Mouse (Mus musculus): ENCODE measurements around the gene Clec1b. TPM values are rescaled to one million over a fixed set of nuclear protein-coding genes. Genes with fewer than 3 reads are reported as not detected.

Clec1b gene
- polyA plus RNA-seq (2015; fragmentation: Nextera tagmentation; extraction: Ambion mirVana): 0.38 and 0.83 TPM in 2 replicates

DNA sequence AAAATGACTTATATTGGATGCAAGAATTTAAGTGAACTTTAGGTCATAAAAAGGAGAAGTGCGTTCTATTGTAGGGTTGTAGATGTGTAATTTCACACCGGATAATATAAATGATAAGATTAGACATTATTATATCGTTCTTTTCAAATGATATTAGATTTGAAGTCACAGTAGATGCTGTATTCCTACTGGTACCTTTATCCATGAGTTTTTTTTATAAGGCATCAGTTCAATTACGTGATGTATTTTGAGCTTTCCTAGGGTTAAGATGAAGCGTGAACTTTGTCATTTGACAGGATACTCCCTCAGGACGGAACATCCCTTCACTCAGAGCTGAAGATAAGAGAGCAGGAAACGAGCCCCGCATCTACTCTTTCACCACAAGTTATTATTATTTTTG, at the start of gene Clec1b:
Clec1b (plus strand) TSS at position 301 of the 400 bp plus-strand sequence.
- no peak for ATAC-seq (ENCODE audit: insufficient number of reproducible peaks, low FRiP score, low TSS enrichment, low read depth)
- whole genome bisulfite sequencing: 83% methylated on average over 8 of the region's 8 CpGs
- Histone ChIP-seq H3K36me3 (no peaks in the 10 kb centered on the region), H3K27ac (no peak within 1 kb of the TSS), H3K4me1 (no peaks in the 10 kb centered on the region), H3K4me2 (no peak within 1 kb of the TSS), H3K9ac (no peak within 1 kb of the TSS), H3K4me3 (no peak within 1 kb of the TSS), H3K9me3 (no peaks in the 10 kb centered on the region), H3K27me3 (no peaks in the 10 kb centered on the region)

DNA sequence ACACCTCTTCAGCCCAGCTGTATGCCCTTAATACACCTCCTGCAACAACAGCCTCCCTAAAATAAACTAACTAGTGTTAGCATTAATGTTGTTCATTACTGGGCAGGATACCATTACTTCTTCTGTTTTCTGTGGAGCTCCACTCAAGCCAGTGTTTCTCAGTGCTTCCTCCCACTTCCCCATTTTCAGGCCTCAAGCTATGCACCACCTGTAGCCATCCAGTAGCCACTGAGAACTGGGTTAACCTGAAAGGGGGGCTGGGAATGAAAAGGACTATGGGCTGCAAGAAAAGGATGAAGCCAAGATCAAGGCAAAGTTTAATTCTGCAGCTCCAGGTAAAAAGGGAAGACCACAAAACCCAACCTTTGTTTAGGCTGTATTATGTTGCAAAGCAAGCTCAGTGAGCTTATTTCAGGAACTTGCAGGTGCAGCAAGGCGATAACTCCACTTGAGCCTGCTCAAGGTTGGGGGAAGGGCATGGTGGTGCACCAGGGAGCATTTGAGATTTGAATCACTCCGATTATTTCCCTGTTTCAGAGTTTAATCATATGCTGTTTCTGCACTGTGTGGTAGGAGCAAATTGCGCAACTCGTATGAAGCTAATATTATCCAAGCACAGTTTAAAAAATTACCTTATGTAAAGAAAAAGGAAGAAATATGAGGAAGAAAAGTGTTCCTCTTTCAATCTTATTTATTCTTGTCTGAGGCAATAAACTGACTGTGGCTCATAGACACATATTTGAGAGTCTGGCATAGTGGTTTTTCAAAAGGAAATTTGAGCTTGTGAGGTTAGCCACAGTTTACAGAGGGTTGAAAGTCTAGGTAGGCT, 47.4 kb upstream of the Clec1b start:
- no peak overlapping the region for H3K9ac ChIP-seq
- H3K36me3 ChIP-seq: no peaks in the 10 kb centered on the region
- 55% methylated on average over 4 of the region's 4 CpGs for WGBS
- no peak overlapping the region for H3K4me3 ChIP-seq
- H3K4me1 ChIP-seq: no peaks in the 10 kb centered on the region
- H3K4me2 ChIP-seq: no peak overlapping the region
- no peak for ATAC-seq (ENCODE audit: insufficient number of reproducible peaks, low FRiP score, low TSS enrichment, low read depth)
- H3K9me3 ChIP-seq: no peaks in the 10 kb centered on the region
- H3K27ac ChIP-seq: no peak overlapping the region
- no peaks in the 10 kb centered on the region for H3K27me3 ChIP-seq

DNA sequence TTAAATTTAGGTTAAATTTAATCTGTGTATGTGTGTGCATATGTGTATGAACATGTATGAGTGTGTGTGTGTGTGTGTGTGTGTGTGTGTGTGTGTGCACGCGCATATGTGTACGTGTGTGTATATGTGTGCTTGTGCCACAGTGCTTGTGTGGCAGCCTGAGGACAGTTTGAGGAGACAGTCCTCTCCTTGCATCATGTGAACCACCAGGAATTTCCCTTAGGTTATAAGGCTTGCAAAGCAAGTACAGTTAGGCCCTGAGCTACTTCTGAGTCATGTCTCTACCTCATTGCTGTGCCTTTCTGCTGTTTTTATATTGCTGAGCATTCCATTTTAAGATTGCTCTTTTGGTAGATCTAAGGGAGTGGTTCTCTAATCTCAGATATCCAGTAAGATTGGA, 46.0 kb upstream of the Clec1b start:
- no peaks in the 10 kb centered on the region for H3K4me1 ChIP-seq
- ATAC-seq (ENCODE audit: insufficient number of reproducible peaks, low FRiP score, low TSS enrichment, low read depth): no peak
- WGBS: 86% methylated on average over 3 of the region's 3 CpGs

DNA sequence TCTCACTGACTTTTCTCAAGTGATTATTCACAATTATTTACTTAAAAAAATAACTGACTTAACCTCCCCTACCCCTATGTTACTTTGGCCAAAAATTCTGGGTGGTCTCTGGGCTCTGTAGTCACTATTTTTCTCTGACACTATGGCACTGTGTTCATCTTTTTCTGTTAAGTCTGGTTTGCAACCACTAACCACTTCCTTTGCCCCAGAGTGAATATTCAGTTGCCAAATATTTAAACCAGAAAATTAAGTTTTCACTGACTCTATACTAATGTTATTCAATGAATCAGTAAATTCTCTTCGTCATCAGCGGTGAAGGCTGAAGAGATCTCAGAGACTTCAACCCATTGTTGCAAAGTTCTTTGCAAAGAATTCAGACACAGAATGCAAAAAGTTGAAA, 41.3 kb upstream of the Clec1b start:
- no peak overlapping the region for H3K4me2 ChIP-seq
- ATAC-seq (ENCODE audit: insufficient number of reproducible peaks, low FRiP score, low TSS enrichment, low read depth): no peak
- no peak overlapping the region for H3K9ac ChIP-seq
- H3K9me3 ChIP-seq: no peaks in the 10 kb centered on the region
- no peaks in the 10 kb centered on the region for H3K36me3 ChIP-seq
- H3K27ac ChIP-seq: no peak overlapping the region
- WGBS: 90% methylated on average over 2 of the region's 2 CpGs
- H3K27me3 ChIP-seq: no peaks in the 10 kb centered on the region
- H3K4me3 ChIP-seq: no peak overlapping the region
- H3K4me1 ChIP-seq: no peaks in the 10 kb centered on the region

More for the DNA sequence above, 46.0 kb upstream of the Clec1b start:
- no peak overlapping the region for H3K4me2 ChIP-seq
- no peak overlapping the region for H3K27ac ChIP-seq
- no peak overlapping the region for H3K9ac ChIP-seq
- no peak overlapping the region for H3K4me3 ChIP-seq
- no peaks in the 10 kb centered on the region for H3K9me3 ChIP-seq
- H3K27me3 ChIP-seq: no peaks in the 10 kb centered on the region
- no peaks in the 10 kb centered on the region for H3K36me3 ChIP-seq

DNA sequence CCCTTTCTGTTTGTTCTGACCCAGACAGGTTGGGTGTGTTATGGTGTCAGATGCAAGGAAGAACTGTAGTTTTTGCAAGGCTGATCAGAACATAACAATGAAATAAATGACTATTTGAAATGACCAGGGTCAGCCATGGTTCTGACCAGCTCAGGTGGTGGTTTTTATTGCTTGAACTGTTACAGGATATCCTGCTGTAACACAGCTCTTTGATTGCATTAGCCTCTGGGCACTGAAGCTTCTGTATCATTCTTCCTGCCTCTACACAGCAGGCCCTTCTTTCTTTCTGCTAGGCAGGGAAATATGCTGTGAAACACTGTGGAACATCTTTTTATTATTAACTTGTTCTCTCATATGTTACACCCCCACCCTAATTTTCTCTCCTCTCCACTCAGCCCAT, 40.7 kb upstream of the Clec1b start:
- Histone ChIP-seq H3K4me3 (no peak overlapping the region), H3K27ac (no peak overlapping the region), H3K9ac (no peak overlapping the region), H3K4me1 (no peaks in the 10 kb centered on the region), H3K36me3 (no peaks in the 10 kb centered on the region), H3K9me3 (no peaks in the 10 kb centered on the region), H3K4me2 (no peak overlapping the region), H3K27me3 (no peaks in the 10 kb centered on the region)
- no peak for ATAC-seq (ENCODE audit: insufficient number of reproducible peaks, low FRiP score, low TSS enrichment, low read depth)

DNA sequence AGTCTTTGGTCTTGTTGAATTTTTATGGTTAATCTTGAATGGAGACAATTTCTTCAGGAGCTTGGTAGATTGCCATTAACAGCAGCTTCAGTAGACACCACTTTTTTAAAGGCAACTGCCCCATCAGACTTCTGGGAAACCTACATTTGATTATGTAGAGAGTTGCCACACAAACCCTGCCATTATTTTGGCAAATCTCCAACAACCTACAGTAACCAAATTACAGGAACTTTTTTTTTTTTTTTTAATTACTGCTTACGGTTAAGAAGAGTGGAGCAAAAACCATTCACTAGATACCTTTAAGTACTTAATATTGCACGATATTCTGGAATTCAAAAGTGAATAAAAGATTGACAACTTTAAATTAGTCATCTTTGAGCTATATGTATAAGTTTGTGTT, 37.6 kb upstream of the Clec1b start:
- Histone ChIP-seq H3K9ac (no peak overlapping the region), H3K4me1 (no peaks in the 10 kb centered on the region), H3K36me3 (no peaks in the 10 kb centered on the region), H3K4me2 (no peak overlapping the region), H3K27me3 (no peaks in the 10 kb centered on the region), H3K9me3 (no peaks in the 10 kb centered on the region), H3K27ac (no peak overlapping the region), H3K4me3 (no peak overlapping the region)
- WGBS: 77% methylated on average over 2 of the region's 2 CpGs
- no peak for ATAC-seq (ENCODE audit: insufficient number of reproducible peaks, low FRiP score, low TSS enrichment, low read depth)

DNA sequence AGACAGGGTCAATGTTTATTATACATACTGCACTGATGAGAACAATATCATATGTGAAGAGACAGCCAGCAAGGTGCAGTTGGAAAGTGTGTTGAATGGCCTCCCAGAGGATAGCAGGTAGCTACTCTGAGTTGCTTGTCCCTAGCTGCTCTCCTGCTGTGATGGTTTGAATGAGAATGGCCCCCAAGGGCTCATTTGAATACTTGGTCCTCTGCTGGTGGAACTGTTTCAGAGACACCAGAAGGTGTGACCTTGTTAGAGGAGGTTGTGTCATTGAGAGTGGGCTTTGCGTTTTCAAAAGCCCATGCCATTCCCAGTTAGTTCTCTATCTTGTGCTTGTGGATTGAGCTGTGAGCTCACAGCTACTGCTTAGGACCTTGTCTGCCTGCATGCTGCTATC, 33.2 kb upstream of the Clec1b start:
- Histone ChIP-seq H3K4me2 (no peak overlapping the region), H3K4me1 (no peaks in the 10 kb centered on the region), H3K9me3 (no peaks in the 10 kb centered on the region), H3K9ac (no peak overlapping the region), H3K4me3 (no peak overlapping the region), H3K27ac (no peak overlapping the region), H3K27me3 (no peaks in the 10 kb centered on the region), H3K36me3 (no peaks in the 10 kb centered on the region)
- no peak for ATAC-seq (ENCODE audit: insufficient number of reproducible peaks, low FRiP score, low TSS enrichment, low read depth)
- 35% methylated on average over 1 of the region's 1 CpGs for WGBS

DNA sequence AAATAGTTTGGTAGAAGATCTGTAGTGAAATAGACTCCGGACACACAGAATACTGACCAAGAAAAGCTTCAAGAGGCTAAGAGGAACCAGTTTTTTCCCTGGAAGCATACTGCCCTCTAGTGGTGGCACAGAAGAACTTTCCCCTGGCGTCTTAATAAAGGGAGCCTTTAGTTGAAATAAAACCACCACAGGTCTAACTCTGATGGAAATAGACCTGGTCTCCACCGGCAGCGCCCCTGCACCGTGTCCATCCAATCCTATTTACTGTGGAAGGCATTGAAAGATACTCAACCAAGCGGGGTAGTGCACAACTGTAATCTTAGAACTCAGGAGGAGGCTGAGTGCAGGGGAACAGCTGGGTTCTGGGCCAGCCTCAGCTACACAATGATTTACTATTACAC, 31.1 kb upstream of the Clec1b start:
- H3K27ac ChIP-seq: no peak overlapping the region
- 0 out of 2 replicates have a peak, but pooled peaks have one; percentile 40 for ATAC-seq (ENCODE audit: insufficient number of reproducible peaks, low FRiP score, low TSS enrichment, low read depth)

DNA sequence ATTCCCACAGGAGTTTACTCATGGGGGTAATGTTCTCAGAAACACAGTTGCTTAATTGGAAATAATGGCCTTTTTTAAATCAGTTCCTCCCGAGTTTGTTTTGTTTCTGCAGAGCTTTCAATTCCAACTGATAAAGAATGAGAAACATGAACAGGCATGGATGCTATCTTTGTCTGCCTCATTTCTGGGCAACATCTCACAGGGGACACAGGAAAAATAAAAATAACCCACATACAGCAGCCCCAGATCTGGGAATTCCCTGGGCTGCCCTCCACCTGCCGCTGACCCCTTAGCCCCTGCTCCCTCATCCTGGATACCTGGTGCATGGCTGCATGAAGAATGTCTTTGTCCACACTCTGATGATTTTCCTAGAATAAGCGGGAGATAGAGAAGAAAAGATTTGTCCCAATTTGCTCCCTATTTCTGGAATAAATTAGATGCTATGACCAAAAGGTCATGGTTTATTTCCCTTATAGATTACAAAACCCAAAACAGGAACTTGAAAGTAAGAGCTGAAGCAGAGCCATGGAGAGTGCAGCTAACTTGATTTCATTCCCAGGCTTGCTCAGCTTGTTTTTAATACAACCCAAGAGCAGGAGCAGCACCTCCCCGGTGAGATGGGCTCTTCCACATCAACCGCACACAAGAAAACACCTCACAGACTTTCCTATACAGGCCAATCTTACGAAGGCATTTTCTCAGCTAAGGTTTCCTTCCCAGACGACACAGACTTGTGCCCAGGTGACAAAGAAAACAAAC, 27.5 kb upstream of the Clec1b start:
- Histone ChIP-seq H3K9me3 (no peaks in the 10 kb centered on the region), H3K4me3 (no peak overlapping the region), H3K9ac (no peak overlapping the region), H3K4me2 (no peak overlapping the region), H3K27ac (no peak overlapping the region), H3K36me3 (no peaks in the 10 kb centered on the region), H3K4me1 (no peaks in the 10 kb centered on the region), H3K27me3 (no peaks in the 10 kb centered on the region)
- WGBS: 68% methylated on average over 7 of the region's 7 CpGs
- no peak for ATAC-seq (ENCODE audit: insufficient number of reproducible peaks, low FRiP score, low TSS enrichment, low read depth)

More for the DNA sequence above, 31.1 kb upstream of the Clec1b start:
- Histone ChIP-seq H3K27me3 (no peaks in the 10 kb centered on the region), H3K9ac (no peak overlapping the region), H3K4me3 (no peak overlapping the region), H3K4me1 (no peaks in the 10 kb centered on the region), H3K36me3 (no peaks in the 10 kb centered on the region), H3K4me2 (no peak overlapping the region), H3K9me3 (no peaks in the 10 kb centered on the region)
- 16% methylated on average over 6 of the region's 6 CpGs for WGBS

DNA sequence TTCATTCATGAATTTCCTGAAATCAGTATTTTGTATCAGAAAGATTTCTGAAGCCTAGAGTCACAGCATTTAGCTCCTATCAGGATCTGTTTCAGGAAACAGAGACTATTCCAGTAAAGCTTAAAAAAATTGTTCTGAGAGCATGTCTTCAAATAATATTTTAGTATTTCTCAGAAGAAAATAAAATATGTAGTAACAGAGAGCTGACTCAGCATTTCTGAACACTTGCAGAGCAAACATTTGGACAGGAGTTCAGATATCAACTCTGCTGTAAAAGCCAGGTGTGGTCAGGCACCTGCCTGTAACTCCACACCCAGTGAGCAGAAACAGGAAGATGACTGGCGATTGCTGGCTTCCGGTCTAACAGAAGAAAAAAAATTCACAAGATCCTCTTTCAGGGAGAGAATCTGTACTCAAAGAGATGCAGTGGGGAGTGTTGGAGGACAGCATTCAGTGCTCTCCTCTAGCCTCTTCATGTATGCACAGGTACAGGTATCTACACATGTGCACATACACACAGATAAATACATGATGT, 22.1 kb upstream of the Clec1b start:
- no peak overlapping the region for H3K9ac ChIP-seq
- H3K4me3 ChIP-seq: no peak overlapping the region
- H3K4me2 ChIP-seq: no peak overlapping the region
- no peak overlapping the region for H3K27ac ChIP-seq
- no peaks in the 10 kb centered on the region for H3K36me3 ChIP-seq
- no peaks in the 10 kb centered on the region for H3K9me3 ChIP-seq
- WGBS: 75% methylated on average over 2 of the region's 2 CpGs
- H3K4me1 ChIP-seq: no peaks in the 10 kb centered on the region
- H3K27me3 ChIP-seq: no peaks in the 10 kb centered on the region
- no peak for ATAC-seq (ENCODE audit: insufficient number of reproducible peaks, low FRiP score, low TSS enrichment, low read depth)

DNA sequence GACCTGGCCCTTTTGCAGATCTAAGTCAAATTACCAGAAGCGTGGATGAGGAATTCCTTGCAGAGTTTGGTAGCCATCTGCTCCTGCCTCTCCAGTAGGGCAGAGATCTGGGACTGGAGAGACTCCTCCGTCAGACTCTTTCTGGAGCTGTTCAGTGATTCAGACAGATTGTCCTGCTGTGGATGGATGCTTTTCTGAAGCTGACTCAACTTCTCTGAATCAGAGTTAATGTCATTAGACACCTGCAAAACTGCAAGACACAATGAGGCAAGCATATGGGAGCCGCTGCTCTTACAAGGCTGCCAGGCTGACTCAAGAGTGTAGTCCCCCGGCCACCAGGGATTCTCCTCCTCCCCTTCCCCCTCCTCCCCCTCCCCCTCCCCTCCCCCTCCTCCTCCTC, 16.6 kb upstream of the Clec1b start:
- Histone ChIP-seq H3K9ac (no peak overlapping the region), H3K36me3 (no peaks in the 10 kb centered on the region), H3K4me1 (no peaks in the 10 kb centered on the region), H3K27ac (no peak overlapping the region), H3K27me3 (no peaks in the 10 kb centered on the region), H3K9me3 (no peaks in the 10 kb centered on the region), H3K4me2 (no peak overlapping the region), H3K4me3 (no peak overlapping the region)
- WGBS: 62% methylated on average over 4 of the region's 4 CpGs
- ATAC-seq (ENCODE audit: insufficient number of reproducible peaks, low FRiP score, low TSS enrichment, low read depth): no peak

DNA sequence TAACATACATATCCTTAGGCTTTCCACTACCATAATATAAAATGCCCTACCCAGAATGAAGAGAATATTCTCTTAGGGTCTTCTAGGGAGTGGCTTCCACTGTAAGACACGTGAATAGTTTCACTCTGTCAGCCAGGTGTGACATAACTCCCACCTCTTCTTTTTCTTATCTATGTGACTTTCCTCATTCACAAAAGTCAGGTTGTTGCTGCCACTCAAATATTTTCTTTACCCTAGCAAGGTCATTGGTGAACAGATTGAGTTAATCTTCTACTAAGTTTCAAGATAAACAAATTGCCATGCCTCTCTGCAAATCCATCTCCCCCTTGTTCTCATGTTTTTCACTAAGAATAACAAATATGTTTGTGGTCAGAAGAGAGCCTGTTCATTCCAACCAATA, 15.4 kb upstream of the Clec1b start:
- H3K9ac ChIP-seq: no peak overlapping the region
- H3K4me1 ChIP-seq: no peaks in the 10 kb centered on the region
- H3K4me3 ChIP-seq: no peak overlapping the region
- no peak for ATAC-seq (ENCODE audit: insufficient number of reproducible peaks, low FRiP score, low TSS enrichment, low read depth)
- no peaks in the 10 kb centered on the region for H3K27me3 ChIP-seq
- H3K9me3 ChIP-seq: no peaks in the 10 kb centered on the region
- no peak overlapping the region for H3K27ac ChIP-seq
- no peak overlapping the region for H3K4me2 ChIP-seq
- H3K36me3 ChIP-seq: no peaks in the 10 kb centered on the region
- 67% methylated on average over 1 of the region's 1 CpGs for WGBS
